Mouse (Mus musculus) limb, embryonic 10.5 days (tissue): Measurements from ENCODE around the gene Kctd7. TPM values are rescaled to one million over a fixed set of nuclear protein-coding genes. Genes with fewer than 3 reads are reported as not detected.
A peak's percentile ranks its signal among the peaks of the same experiment; 100 is the strongest.

ENCODE experiments used
- DNase-seq: peaks from one replicate; pipeline ENCODE4 v3.0.0-alpha.2; 2017; ENCODE audit warnings: low spot score
- H3K27ac ChIP-seq: fragments of 300-500 bp; sonication (generic); 2 replicates; pipeline ENCODE4 v1.5.1; 2016; ENCODE audit warnings: mild to moderate bottlenecking
- H3K27me3 ChIP-seq: fragments of 300-500 bp; sonication (generic); 2 replicates; pipeline ENCODE4 v1.6.1; 2016; ENCODE audit warnings: low read depth, mild to moderate bottlenecking; ENCODE audit not compliant: poor library complexity, severe bottlenecking
- H3K36me3 ChIP-seq: fragments of 300-500 bp; sonication (generic); 2 replicates; pipeline ENCODE4 v1.6.1; 2016; ENCODE audit warnings: mild to moderate bottlenecking, moderate library complexity
- H3K4me1 ChIP-seq: fragments of 300-500 bp; sonication (generic); 2 replicates; pipeline ENCODE4 v1.6.1; 2016
- H3K4me3 ChIP-seq: fragments of 300-500 bp; sonication (generic); 2 replicates; pipeline ENCODE4 v1.5.1; 2016; ENCODE audit warnings: mild to moderate bottlenecking, moderate library complexity
- H3K9me3 ChIP-seq: fragments of 300-500 bp; sonication (generic); replicated peaks from 2 replicates; pipeline ENCODE4 v1.6.1; 2016; ENCODE audit warnings: mild to moderate bottlenecking
- WGBS: fragments of 180-500 bp; shearing (Covaris S2); methylation state at CpG from one replicate; pipeline ENCODE4 v1.1.7; 2016; 5-methylcytosine and 5-hydroxymethylcytosine counted together
- polyA plus RNA-seq: library from polyadenylated mRNA; unstranded; fragments of >200 nt; fragmentation: Nextera tagmentation; extraction: Ambion mirVana; gene quantifications from 2 replicates; pipeline ENCODE4 v1.2.1, GENCODE M21; 2016

The Kctd7 gene
- polyA plus RNA-seq, 1 experiment from 2014 or later = 4.7 TPM

GRCm38 (mm10) chr5:130158545-130158944, 13.9 kb downstream of the Kctd7 start:
- Histone ChIP-seq H3K9me3 (no peaks in the 10 kb centered on the region), H3K4me1 (0 out of 2 replicates have a peak, but pooled peaks cover 7% of the 10 kb centered on the region), H3K36me3 (0 out of 2 replicates have a peak, but pooled peaks cover 3% of the 10 kb centered on the region), H3K27ac (no peak overlapping the region), H3K4me3 (no peak overlapping the region), H3K27me3 (no peaks in the 10 kb centered on the region)
- no peak for DNase-seq
- WGBS = 82% methylated on average over 4 of the region's 4 CpGs

DNA sequence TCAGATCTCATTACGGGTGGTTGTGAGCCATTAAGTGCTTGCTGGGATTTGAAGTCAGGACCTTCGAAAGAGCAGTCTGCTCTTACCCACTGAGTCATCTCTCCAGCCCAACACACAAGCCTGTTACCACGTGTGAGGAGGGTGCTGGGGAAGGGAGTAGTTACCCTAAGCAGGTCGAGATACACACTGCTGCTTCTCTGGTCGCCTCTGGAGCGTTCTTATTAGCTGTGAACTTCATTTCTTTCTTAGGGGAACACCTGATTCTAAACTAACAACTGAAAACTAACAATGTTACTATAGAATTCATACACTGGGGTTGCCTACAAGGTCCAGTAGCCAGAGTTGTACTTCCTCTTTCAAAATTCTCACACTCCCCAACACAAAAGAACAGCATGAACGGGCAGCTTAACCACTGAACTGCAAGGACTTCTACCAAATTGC, 15.1 kb downstream of the Kctd7 start:
- H3K4me3 ChIP-seq = no peak overlapping the region
- H3K27ac ChIP-seq = no peak overlapping the region
- no peak for DNase-seq
- H3K36me3 ChIP-seq = no peaks in the 10 kb centered on the region
- H3K4me1 ChIP-seq = 0 out of 2 replicates have a peak, but pooled peaks cover 7% of the 10 kb centered on the region
- no peaks in the 10 kb centered on the region for H3K27me3 ChIP-seq
- 67% methylated on average over 7 of the region's 7 CpGs for WGBS
- H3K9me3 ChIP-seq = no peaks in the 10 kb centered on the region

DNA sequence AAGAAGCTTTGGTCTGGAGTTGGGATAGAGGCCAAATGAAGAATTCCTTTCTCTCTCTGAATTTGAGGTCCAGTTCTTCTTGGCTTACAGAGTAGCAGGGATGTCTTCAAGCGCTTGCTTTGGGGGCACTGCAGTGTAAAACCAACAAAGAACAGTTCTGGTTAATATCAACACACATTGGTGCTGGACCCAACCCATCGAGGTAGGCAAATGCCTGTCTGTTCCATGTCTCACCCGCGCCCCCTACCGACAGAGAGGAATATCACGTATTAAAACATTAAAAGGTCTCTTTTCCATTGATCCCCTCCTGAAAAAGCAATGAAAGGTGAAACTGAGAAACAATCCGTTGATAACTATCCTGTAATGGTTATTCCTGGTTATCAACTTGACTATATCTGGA, 19.0 kb downstream of the Kctd7 start:
- no peaks in the 10 kb centered on the region for H3K36me3 ChIP-seq
- H3K27me3 ChIP-seq = no peaks in the 10 kb centered on the region
- H3K27ac ChIP-seq = no peak overlapping the region
- 6% methylated on average over 7 of the region's 7 CpGs for WGBS
- DNase-seq = peak; percentile 78
- H3K9me3 ChIP-seq = no peaks in the 10 kb centered on the region
- H3K4me3 ChIP-seq = no peak overlapping the region
- H3K4me1 ChIP-seq = no peaks in the 10 kb centered on the region

DNA sequence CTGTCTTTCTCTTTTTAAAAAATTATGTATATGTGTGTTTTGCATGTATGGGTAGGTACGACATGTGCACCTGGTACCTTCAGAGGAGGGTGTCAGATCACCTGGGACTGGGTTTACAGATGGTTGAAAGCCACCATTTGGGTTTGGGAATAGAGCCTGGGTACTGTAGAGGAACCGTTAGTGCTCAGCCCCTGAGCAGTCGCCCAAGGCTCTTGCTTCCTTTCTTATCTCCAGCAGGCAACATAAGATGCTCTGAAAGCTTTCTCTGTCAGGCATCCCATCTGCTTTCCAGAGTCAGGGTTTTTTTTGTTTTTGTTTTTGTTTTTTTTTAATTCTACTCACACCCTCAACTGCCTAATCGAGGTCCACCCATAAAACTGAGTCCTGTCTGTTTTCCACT, 20.6 kb downstream of the Kctd7 start:
- 76% methylated on average over 4 of the region's 4 CpGs for WGBS
- H3K4me3 ChIP-seq = no peak overlapping the region
- H3K27ac ChIP-seq = no peak overlapping the region
- H3K36me3 ChIP-seq = no peaks in the 10 kb centered on the region
- H3K4me1 ChIP-seq = no peaks in the 10 kb centered on the region
- no peak for DNase-seq
- H3K27me3 ChIP-seq = no peaks in the 10 kb centered on the region
- H3K9me3 ChIP-seq = no peaks in the 10 kb centered on the region

GRCm38 (mm10) chr5:130169109-130169508, 24.4 kb downstream of the Kctd7 start:
- no peaks in the 10 kb centered on the region for H3K9me3 ChIP-seq
- H3K36me3 ChIP-seq = no peaks in the 10 kb centered on the region
- WGBS = 77% methylated on average over 6 of the region's 6 CpGs
- H3K27ac ChIP-seq = no peak overlapping the region
- no peak for DNase-seq
- H3K4me3 ChIP-seq = no peak overlapping the region
- peaks cover 20% of the 10 kb centered on the region for H3K4me1 ChIP-seq
- H3K27me3 ChIP-seq = no peaks in the 10 kb centered on the region

DNA sequence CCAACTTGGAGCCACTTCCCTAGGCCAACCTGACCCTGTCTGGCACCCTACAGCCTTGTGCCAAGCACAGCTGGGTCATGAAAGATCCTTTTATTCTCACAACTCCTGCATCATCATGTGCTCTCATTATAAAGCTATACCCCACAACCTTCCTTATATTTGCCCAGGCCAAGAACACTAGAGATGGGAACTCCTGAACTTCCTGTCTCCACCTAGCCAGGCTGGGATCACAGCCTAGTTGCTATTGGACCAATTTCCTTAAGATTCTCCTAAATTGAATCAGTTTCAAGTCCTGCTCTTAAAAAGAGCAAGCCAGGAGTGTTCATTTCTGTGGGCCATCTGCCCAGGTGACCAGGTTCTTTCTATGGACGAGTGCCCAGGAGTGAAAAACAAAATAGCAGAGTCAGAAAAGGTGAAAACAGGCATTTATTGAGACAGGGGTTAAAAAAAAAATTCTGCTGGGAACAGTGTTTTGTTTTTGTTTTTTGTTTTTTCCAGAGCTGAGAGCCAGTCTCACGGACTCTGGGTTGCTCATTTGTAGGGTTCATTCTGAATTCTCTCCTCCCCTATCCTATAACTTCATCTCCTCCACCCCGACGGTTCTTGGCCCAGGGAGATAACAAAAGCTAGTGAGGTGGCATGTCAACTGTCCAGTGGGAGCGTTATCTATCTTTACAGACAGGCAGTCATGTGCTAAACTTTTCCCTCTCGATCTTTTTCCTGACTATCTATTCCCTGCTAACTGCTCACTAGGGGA, 26.2 kb downstream of the Kctd7 start:
- WGBS = 13% methylated on average over 6 of the region's 6 CpGs
- peak overlapping the region; percentile 97 for H3K4me3 ChIP-seq
- no peak for DNase-seq

DNA sequence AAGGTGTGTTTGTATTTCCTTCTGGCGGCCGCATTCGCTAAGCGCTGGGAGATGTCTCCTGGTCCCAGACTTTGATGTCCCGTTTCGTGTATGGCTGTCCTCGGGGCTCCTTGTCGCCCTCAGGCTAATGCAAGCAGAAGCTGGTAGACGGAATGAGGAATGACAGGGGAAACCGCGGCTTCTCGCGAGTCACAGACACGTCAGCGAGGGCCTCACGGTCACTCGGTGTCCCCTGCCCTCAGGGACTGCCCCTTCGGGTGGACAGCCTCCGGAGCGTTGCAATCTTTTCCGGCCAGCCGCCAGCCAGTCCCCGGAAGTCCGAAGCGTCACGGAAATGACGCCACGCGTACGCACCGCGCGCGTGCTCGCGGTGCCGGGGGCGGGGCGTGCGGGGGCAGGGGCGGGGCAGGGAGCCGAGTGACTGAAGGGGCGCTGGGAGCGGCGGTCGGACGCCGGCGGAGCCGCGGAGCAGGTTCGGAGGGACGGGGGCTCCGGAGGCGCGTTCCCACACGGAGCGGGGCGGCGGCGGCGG, 26.8 kb downstream of the Kctd7 start, which contains the start of gene Rabgef1:
Gene Rabgef1, plus strand, starts transcription at position 376 of the 532 bp plus-strand sequence.
- Histone ChIP-seq H3K36me3 (no peaks in the 10 kb centered on the region), H3K27ac (peak within 1 kb of the TSS; percentile 92), H3K4me3 (peak within 1 kb of the TSS; percentile 97), H3K27me3 (no peaks in the 10 kb centered on the region), H3K9me3 (no peaks in the 10 kb centered on the region), H3K4me1 (peaks cover 20% of the 10 kb centered on the region)
- DNase-seq = peak; percentile 97
- under 1% methylated on average over 62 of the region's 62 CpGs for WGBS

More for the DNA sequence above, 26.2 kb downstream of the Kctd7 start:
- H3K27ac ChIP-seq = peak overlapping the region; percentile 92
- peaks cover 20% of the 10 kb centered on the region for H3K4me1 ChIP-seq
- no peaks in the 10 kb centered on the region for H3K27me3 ChIP-seq
- H3K36me3 ChIP-seq = no peaks in the 10 kb centered on the region
- no peaks in the 10 kb centered on the region for H3K9me3 ChIP-seq

DNA sequence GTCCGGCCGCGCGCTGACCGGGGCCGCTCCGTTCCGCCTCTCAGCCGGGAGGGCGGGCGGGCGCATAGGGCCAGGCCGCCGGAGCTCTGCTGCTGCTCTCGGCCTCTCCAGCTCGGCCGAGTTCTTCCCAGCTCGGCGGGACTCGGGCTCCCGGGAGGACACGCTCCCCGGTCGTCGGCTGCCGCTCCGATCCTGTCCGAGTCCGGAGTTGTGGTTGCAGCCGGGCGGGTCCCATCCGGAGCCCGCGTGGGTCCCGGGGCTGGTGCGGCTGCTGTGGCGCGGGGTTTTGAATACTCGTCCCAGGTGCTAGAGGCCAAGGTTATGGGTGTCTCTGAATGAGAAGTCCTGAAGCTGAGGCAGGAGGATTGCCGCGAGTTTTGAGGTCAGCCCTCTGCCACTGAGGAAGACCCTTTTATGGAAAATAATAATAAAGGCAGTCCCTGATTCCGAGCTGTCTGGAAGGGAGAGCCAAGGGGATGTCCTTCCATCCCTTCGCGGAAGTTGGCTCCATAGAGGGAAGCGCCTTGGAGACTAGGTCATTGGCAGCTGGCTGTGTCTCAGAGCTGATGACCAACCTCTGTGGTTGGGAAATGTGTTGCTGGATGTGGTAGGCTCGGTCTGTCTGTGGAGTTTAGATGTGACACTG, 27.4 kb downstream of the Kctd7 start:
- Histone ChIP-seq H3K27me3 (no peaks in the 10 kb centered on the region), H3K36me3 (no peaks in the 10 kb centered on the region), H3K27ac (peak overlapping the region; percentile 92), H3K9me3 (no peaks in the 10 kb centered on the region), H3K4me3 (peak overlapping the region; percentile 97), H3K4me1 (peaks cover 20% of the 10 kb centered on the region)
- WGBS = 2% methylated on average over 43 of the region's 46 CpGs
- DNase-seq = no peak

DNA sequence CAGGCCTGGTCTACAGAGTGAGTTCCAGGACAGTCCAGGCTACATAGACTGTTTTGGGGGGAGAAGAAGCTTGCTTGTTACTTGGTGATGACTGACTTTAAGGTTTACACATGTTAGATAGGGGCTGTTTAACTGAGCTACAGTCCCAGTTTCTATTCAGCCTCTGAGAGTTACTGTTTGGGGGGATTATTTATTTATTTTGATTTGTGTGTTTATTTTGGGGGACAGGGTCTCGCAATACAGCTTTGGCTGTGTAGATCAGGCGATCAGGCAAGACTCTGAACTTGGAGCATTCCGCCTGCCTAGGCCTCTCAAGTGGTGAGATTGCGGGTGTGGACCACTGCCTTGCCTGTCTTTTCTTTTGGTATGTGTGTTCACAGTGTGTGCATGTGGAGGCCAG, 28.4 kb downstream of the Kctd7 start:
- H3K36me3 ChIP-seq = no peaks in the 10 kb centered on the region
- H3K4me1 ChIP-seq = peaks cover 20% of the 10 kb centered on the region
- WGBS = 96% methylated on average over 4 of the region's 4 CpGs

DNA sequence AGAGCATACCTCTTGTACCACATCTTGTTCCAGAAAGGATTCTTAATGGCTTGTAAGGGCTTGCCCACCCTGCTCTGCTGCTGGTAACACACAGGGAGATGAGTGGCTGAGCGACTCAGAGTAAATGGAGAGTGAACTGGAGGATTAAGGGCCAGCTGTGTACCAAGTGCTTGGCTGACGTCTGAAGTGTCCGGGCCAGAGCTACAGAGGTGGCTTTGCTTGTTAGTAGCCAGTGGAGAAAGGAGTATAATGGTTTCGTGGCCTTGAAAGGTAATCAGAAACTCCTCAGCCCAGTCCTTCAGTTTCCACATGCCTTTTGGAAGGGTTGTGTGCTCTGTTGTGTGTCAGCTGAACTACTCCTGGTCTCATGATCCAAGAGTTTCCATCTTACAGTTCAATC, 33.2 kb downstream of the Kctd7 start:
- WGBS = 74% methylated on average over 4 of the region's 4 CpGs
- H3K9me3 ChIP-seq = no peaks in the 10 kb centered on the region

More for the DNA sequence above, 28.4 kb downstream of the Kctd7 start:
- no peak overlapping the region for H3K27ac ChIP-seq
- H3K4me3 ChIP-seq = peak overlapping the region; percentile 97
- no peak for DNase-seq
- no peaks in the 10 kb centered on the region for H3K27me3 ChIP-seq
- H3K9me3 ChIP-seq = no peaks in the 10 kb centered on the region

DNA sequence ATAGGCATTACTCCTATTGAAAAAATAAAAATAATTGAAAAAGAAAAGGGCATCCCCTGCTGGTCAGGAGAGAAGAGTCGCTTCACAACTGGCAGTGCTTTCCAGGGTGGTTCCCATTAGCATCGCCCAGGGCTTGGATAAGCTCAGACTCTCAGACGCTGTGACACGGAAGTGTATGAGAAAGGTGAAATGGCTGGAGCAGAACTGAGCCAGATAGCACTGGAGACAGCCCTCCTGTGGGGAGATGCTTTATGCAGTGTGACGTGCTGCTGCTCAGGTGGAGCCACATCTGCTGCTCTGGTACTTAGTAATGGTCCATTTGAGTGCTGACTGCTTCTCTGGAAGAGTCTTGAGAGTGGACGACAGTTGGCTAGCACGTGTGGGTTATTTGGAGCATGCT, 35.7 kb downstream of the Kctd7 start:
- Histone ChIP-seq H3K4me3 (no peak overlapping the region), H3K4me1 (no peaks in the 10 kb centered on the region), H3K36me3 (no peaks in the 10 kb centered on the region), H3K27ac (no peak overlapping the region), H3K27me3 (no peaks in the 10 kb centered on the region), H3K9me3 (no peaks in the 10 kb centered on the region)
- WGBS = 75% methylated on average over 7 of the region's 7 CpGs
- DNase-seq = no peak

More for the DNA sequence above, 33.2 kb downstream of the Kctd7 start:
- H3K27ac ChIP-seq = no peak overlapping the region
- peaks cover 5% of the 10 kb centered on the region for H3K4me1 ChIP-seq
- H3K4me3 ChIP-seq = no peak overlapping the region
- no peaks in the 10 kb centered on the region for H3K27me3 ChIP-seq
- no peak for DNase-seq
- no peaks in the 10 kb centered on the region for H3K36me3 ChIP-seq

GRCm38 (mm10) chr5:130181740-130182540, 37.3 kb downstream of the Kctd7 start:
- no peaks in the 10 kb centered on the region for H3K36me3 ChIP-seq
- H3K9me3 ChIP-seq = no peaks in the 10 kb centered on the region
- no peak overlapping the region for H3K27ac ChIP-seq
- no peak for DNase-seq
- no peaks in the 10 kb centered on the region for H3K4me1 ChIP-seq
- no peak overlapping the region for H3K4me3 ChIP-seq
- H3K27me3 ChIP-seq = no peaks in the 10 kb centered on the region
- 89% methylated on average over 6 of the region's 6 CpGs for WGBS
